Mouse (Mus musculus): ENCODE results near the gene Aloxe3. TPM values are rescaled to one million over a fixed set of nuclear protein-coding genes. Genes with fewer than 3 reads are reported as not detected.

Gene Aloxe3
- polyA plus RNA-seq, 1 experiment: 0.14 TPM

DNA sequence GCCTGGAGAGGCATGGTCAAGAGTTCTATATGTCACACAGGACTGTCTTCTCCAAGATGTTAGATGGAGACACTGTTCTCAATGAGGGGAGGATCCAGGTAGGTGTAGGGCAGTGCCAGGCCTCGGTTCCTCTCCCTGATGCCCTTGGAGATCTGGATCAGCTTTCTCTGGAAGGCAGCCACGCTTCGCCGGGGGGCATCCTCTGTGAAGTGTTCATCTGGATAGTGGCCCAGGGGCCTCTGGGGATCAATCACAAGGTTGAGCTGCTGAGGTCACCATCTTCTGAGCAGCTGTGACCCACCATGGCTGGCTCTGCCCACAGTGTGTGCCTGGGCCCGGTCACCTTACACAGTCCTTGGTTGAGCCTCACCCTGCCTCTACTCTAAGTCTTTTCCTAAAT is 59.3 kb downstream of the Aloxe3 start:
- TF ChIP-seq MAX (IDR thresholded peaks at IDR 0.05): no peak
- no peak for TF ChIP-seq MYOG (IDR thresholded peaks at IDR 0.05; ENCODE audit: control insufficient read depth, extremely low read depth, insufficient read length)
- no peak for TF ChIP-seq FOSL1 (IDR thresholded peaks at IDR 0.05; ENCODE audit: insufficient read depth, low read length, poor library complexity, severe bottlenecking)
- TF ChIP-seq CTCF (IDR thresholded peaks at IDR 0.05; ENCODE audit: control insufficient read depth, insufficient read depth, insufficient read length): no peak
- no peak for TF ChIP-seq USF1 (IDR thresholded peaks at IDR 0.05; ENCODE audit: low read depth)
- Histone ChIP-seq H3K36me3 (ENCODE audit: control insufficient read depth, insufficient read depth) (no peaks in the 10 kb centered on the region), H3K79me2 (ENCODE audit: control insufficient read depth, insufficient read depth) (no peaks in the 10 kb centered on the region), H3K79me3 (ENCODE audit: low read depth) (no peaks in the 10 kb centered on the region), H3K27me3 (ENCODE audit: control insufficient read depth, insufficient read depth, insufficient read length) (peaks cover 19% of the 10 kb centered on the region), H3ac (ENCODE audit: control insufficient read depth, insufficient read length, low read depth) (no peak overlapping the region), H3K4me3 (ENCODE audit: insufficient read depth, poor library complexity, severe bottlenecking) (no peak overlapping the region)

DNA sequence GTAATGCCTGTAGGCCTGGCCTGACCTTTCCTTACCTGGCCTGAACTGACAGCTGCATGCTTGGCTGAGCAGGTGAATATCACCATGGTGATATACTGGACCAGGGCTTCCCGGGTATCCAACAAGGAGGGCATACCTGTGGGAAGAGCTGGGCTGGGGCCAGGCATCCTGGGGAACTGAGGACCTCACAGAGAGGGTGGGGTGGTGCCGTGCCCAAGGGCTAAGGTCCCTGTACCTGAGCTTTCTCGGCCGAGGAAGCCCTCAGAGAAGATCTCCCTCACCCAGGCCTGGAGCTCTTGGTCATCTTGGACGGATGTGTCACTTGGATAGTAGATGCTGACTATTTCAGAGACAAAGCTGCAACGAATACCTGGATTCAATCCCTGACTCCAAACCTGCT is 60.2 kb downstream of the Aloxe3 start:
- no peak overlapping the region for H3K4me3 ChIP-seq (ENCODE audit: insufficient read depth, poor library complexity, severe bottlenecking)
- no peaks in the 10 kb centered on the region for H3K36me3 ChIP-seq (ENCODE audit: control insufficient read depth, insufficient read depth)
- H3K27me3 ChIP-seq (ENCODE audit: control insufficient read depth, insufficient read depth, insufficient read length): peaks cover 20% of the 10 kb centered on the region
- no peak overlapping the region for H3ac ChIP-seq (ENCODE audit: control insufficient read depth, insufficient read length, low read depth)
- no peaks in the 10 kb centered on the region for H3K79me2 ChIP-seq (ENCODE audit: control insufficient read depth, insufficient read depth)
- H3K79me3 ChIP-seq (ENCODE audit: low read depth): no peaks in the 10 kb centered on the region
- no peak for TF ChIP-seq MYOD1 (IDR thresholded peaks at IDR 0.05; ENCODE audit: control insufficient read depth, insufficient read length, low read depth)
- TF ChIP-seq FOSL1 (IDR thresholded peaks at IDR 0.05; ENCODE audit: insufficient read depth, low read length, poor library complexity, severe bottlenecking): no peak
- TF ChIP-seq MAX (IDR thresholded peaks at IDR 0.05): no peak
- TF ChIP-seq USF1 (IDR thresholded peaks at IDR 0.05; ENCODE audit: low read depth): no peak
- no peak for TF ChIP-seq MYOG (IDR thresholded peaks at IDR 0.05; ENCODE audit: control insufficient read depth, extremely low read depth, insufficient read length)
- TF ChIP-seq CEBPB (IDR thresholded peaks at IDR 0.05; ENCODE audit: low read depth): no peak
- no peak for TF ChIP-seq CTCF (IDR thresholded peaks at IDR 0.05; ENCODE audit: control insufficient read depth, insufficient read depth, insufficient read length)

DNA sequence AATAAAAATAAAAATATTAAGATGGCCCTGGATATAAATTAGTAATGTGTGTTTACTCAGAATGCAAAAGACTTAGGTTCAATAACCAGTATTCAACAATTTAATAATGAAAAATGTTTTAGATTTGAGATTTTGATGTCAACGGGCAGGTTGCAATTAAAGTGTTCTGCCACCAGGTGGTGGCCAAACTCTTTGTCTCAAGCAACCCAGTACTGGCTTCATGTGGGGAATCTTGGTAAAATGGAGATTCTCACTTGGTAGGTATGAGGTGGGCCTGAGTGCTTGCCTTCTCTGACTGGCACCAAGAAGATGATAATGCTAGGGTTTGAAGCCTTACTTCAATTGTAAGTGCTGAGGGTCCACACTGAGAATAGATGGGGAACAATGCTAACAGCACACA is 67.1 kb downstream of the Aloxe3 start:
- TF ChIP-seq CEBPB (IDR thresholded peaks at IDR 0.05; ENCODE audit: low read depth) (no peak), CTCF (IDR thresholded peaks at IDR 0.05; ENCODE audit: control insufficient read depth, insufficient read depth, insufficient read length) (peak; percentile 16)
- H3ac ChIP-seq (ENCODE audit: control insufficient read depth, insufficient read length, low read depth): no peak overlapping the region
- peaks cover 36% of the 10 kb centered on the region for H3K27me3 ChIP-seq (ENCODE audit: control insufficient read depth, insufficient read depth, insufficient read length)
- H3K79me3 ChIP-seq (ENCODE audit: low read depth): no peaks in the 10 kb centered on the region
- no peaks in the 10 kb centered on the region for H3K36me3 ChIP-seq (ENCODE audit: control insufficient read depth, insufficient read depth)
- no peaks in the 10 kb centered on the region for H3K79me2 ChIP-seq (ENCODE audit: control insufficient read depth, insufficient read depth)
- no peak overlapping the region for H3K4me3 ChIP-seq (ENCODE audit: insufficient read depth, poor library complexity, severe bottlenecking)

DNA sequence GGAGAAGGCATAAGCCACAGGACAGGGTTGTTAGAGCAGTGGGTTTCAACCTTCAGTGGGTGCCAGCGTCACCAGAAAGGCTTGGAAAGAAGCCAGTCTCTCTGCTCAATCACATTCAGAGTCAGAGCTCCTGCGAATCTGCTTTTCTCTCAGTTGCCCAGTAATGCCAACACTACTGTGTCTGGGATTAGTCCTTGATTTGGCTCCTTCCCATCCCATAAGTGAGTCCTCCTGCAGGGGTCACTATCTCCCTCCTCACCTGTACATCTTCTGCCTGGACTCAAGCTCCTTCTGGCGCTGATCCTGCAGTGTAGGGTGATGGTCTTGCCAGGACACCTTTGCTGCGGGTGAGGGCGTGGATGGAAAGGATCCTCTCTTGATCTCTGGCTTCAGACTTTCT is 71.1 kb downstream of the Aloxe3 start:
- no peaks in the 10 kb centered on the region for H3K79me3 ChIP-seq (ENCODE audit: low read depth)
- H3K27me3 ChIP-seq (ENCODE audit: control insufficient read depth, insufficient read depth, insufficient read length): peaks cover 36% of the 10 kb centered on the region
- H3K79me2 ChIP-seq (ENCODE audit: control insufficient read depth, insufficient read depth): no peaks in the 10 kb centered on the region
- H3ac ChIP-seq (ENCODE audit: control insufficient read depth, insufficient read length, low read depth): no peak overlapping the region
- H3K4me3 ChIP-seq (ENCODE audit: insufficient read depth, poor library complexity, severe bottlenecking): no peak overlapping the region
- no peaks in the 10 kb centered on the region for H3K36me3 ChIP-seq (ENCODE audit: control insufficient read depth, insufficient read depth)
- no peak for TF ChIP-seq MAX (IDR thresholded peaks at IDR 0.05)

DNA sequence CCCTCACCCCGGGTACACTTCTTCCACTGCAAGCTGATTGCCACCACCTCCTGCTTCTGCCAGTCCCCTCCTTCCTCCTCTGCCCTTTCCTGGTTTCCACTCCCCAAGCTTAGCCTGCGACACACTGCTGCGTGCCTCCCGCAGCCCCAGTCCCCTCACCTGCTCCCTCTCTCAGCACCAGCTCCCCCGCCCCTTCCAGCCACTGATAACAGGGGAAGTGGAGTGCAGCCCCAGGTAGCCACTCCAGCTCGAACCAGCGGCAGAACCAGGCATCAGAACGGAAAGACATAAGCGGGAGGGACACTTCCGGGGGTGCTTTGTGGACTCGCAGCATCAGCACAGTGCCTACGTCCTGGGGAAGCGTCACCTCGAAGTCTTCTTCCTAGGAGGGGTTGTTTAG is 71.5 kb downstream of the Aloxe3 start:
- H3K36me3 ChIP-seq (ENCODE audit: control insufficient read depth, insufficient read depth): no peaks in the 10 kb centered on the region
- H3K79me3 ChIP-seq (ENCODE audit: low read depth): no peaks in the 10 kb centered on the region
- no peak overlapping the region for H3K4me3 ChIP-seq (ENCODE audit: insufficient read depth, poor library complexity, severe bottlenecking)
- peaks cover 38% of the 10 kb centered on the region for H3K27me3 ChIP-seq (ENCODE audit: control insufficient read depth, insufficient read depth, insufficient read length)
- no peak for TF ChIP-seq FOSL1 (IDR thresholded peaks at IDR 0.05; ENCODE audit: insufficient read depth, low read length, poor library complexity, severe bottlenecking)
- no peak for TF ChIP-seq CEBPB (IDR thresholded peaks at IDR 0.05; ENCODE audit: low read depth)
- TF ChIP-seq CTCF (IDR thresholded peaks at IDR 0.05; ENCODE audit: control insufficient read depth, insufficient read depth, insufficient read length): no peak
- no peak for TF ChIP-seq MYOG (IDR thresholded peaks at IDR 0.05; ENCODE audit: control insufficient read depth, extremely low read depth, insufficient read length)
- TF ChIP-seq MYOD1 (IDR thresholded peaks at IDR 0.05; ENCODE audit: control insufficient read depth, insufficient read length, low read depth): no peak
- TF ChIP-seq MAX (IDR thresholded peaks at IDR 0.05): no peak
- TF ChIP-seq USF1 (IDR thresholded peaks at IDR 0.05; ENCODE audit: low read depth): no peak
- no peaks in the 10 kb centered on the region for H3K79me2 ChIP-seq (ENCODE audit: control insufficient read depth, insufficient read depth)
- no peak overlapping the region for H3ac ChIP-seq (ENCODE audit: control insufficient read depth, insufficient read length, low read depth)

DNA sequence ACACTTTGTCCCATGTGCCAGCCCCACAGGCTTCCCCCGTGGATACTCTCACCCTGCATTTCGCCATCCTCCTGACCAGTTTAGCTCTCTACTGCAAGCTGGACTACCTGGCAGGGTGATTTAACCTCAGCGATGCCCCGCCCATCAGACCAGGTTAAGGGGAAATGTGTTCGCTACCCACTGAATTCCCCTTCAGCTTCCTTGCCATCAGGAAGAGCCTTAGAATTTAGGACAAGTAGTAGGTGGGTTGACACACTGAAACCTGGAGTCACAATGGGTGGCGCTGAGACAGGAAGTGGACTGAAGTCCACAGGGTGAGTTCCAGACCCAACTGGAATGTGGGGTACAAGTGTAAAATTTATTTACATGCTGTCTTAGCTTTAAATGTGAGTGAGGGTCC is 72.0 kb downstream of the Aloxe3 start, which contains the start of gene Alox8:
TSS of gene Alox8 (minus strand) at position 101 of the 400 bp plus-strand sequence.
- Histone ChIP-seq H3K4me3 (ENCODE audit: insufficient read depth, poor library complexity, severe bottlenecking) (no peak within 1 kb of the TSS), H3K79me3 (ENCODE audit: low read depth) (no peaks in the 10 kb centered on the region), H3K27me3 (ENCODE audit: control insufficient read depth, insufficient read depth, insufficient read length) (peaks cover 42% of the 10 kb centered on the region), H3K79me2 (ENCODE audit: control insufficient read depth, insufficient read depth) (no peaks in the 10 kb centered on the region), H3ac (ENCODE audit: control insufficient read depth, insufficient read length, low read depth) (no peak within 1 kb of the TSS), H3K36me3 (ENCODE audit: control insufficient read depth, insufficient read depth) (no peaks in the 10 kb centered on the region)
- no peak for TF ChIP-seq MYOG (IDR thresholded peaks at IDR 0.05; ENCODE audit: control insufficient read depth, extremely low read depth, insufficient read length)
- no peak for TF ChIP-seq CEBPB (IDR thresholded peaks at IDR 0.05; ENCODE audit: low read depth)
- no peak for TF ChIP-seq MAX (IDR thresholded peaks at IDR 0.05)
- no peak for TF ChIP-seq MYOD1 (IDR thresholded peaks at IDR 0.05; ENCODE audit: control insufficient read depth, insufficient read length, low read depth)
- TF ChIP-seq FOSL1 (IDR thresholded peaks at IDR 0.05; ENCODE audit: insufficient read depth, low read length, poor library complexity, severe bottlenecking): no peak
- no peak for TF ChIP-seq USF1 (IDR thresholded peaks at IDR 0.05; ENCODE audit: low read depth)
- TF ChIP-seq CTCF (IDR thresholded peaks at IDR 0.05; ENCODE audit: control insufficient read depth, insufficient read depth, insufficient read length): no peak

Other genes starting within 250 kb of the Aloxe3 start
- not detected for gene Rnf222, start 237.3 kb upstream of the Aloxe3 start, polyA plus RNA-seq (2012; fragmentation: generic; extraction: Trizol)
- gene Rpl26, start 224.3 kb upstream of the Aloxe3 start, polyA plus RNA-seq (2012; fragmentation: generic; extraction: Trizol): 625 TPM
- gene Odf4, start 198.8 kb upstream of the Aloxe3 start, polyA plus RNA-seq (2012; fragmentation: generic; extraction: Trizol): not detected
- gene Arhgef15, start 168.4 kb upstream of the Aloxe3 start, polyA plus RNA-seq (2012; fragmentation: generic; extraction: Trizol): 0.25 TPM
- 0.88 TPM for gene Slc25a35, start 157.8 kb upstream of the Aloxe3 start, polyA plus RNA-seq (2012; fragmentation: generic; extraction: Trizol)
- gene Rangrf, start 150.7 kb upstream of the Aloxe3 start, polyA plus RNA-seq (2012; fragmentation: generic; extraction: Trizol): 76.2 TPM
- gene Pfas, start 117.4 kb upstream of the Aloxe3 start, polyA plus RNA-seq (2012; fragmentation: generic; extraction: Trizol): 22.2 TPM
- 35.0 TPM for gene Ctc1, start 110.0 kb upstream of the Aloxe3 start, polyA plus RNA-seq (2012; fragmentation: generic; extraction: Trizol)
- 76.6 TPM for gene Aurkb, start 80.2 kb upstream of the Aloxe3 start, polyA plus RNA-seq (2012; fragmentation: generic; extraction: Trizol)
- gene Borcs6, start 66.2 kb upstream of the Aloxe3 start, polyA plus RNA-seq (2012; fragmentation: generic; extraction: Trizol): 14.3 TPM
- 41.9 TPM for gene Tmem107, start 55.1 kb upstream of the Aloxe3 start, polyA plus RNA-seq (2012; fragmentation: generic; extraction: Trizol)
- 20.9 TPM for gene Vamp2, start 37.4 kb upstream of the Aloxe3 start, polyA plus RNA-seq (2012; fragmentation: generic; extraction: Trizol)
- 4.5 TPM for gene Per1, start 30.7 kb upstream of the Aloxe3 start, polyA plus RNA-seq (2012; fragmentation: generic; extraction: Trizol)
- 0.06 TPM for gene Hes7, start 5.5 kb upstream of the Aloxe3 start, polyA plus RNA-seq (2012; fragmentation: generic; extraction: Trizol)
- 0.21 TPM for gene 9130213A22Rik, start 3.3 kb upstream of the Aloxe3 start, polyA plus RNA-seq (2012; fragmentation: generic; extraction: Trizol)
- gene Alox12b, start 31.1 kb downstream of the Aloxe3 start, polyA plus RNA-seq (2012; fragmentation: generic; extraction: Trizol): not detected
- gene Alox8, start 71.9 kb downstream of the Aloxe3 start, polyA plus RNA-seq (2012; fragmentation: generic; extraction: Trizol): 0.06 TPM
- gene Gucy2e, start 111.1 kb downstream of the Aloxe3 start, polyA plus RNA-seq (2012; fragmentation: generic; extraction: Trizol): not detected
- gene Cntrob, start 197.9 kb downstream of the Aloxe3 start, polyA plus RNA-seq (2012; fragmentation: generic; extraction: Trizol): 9.9 TPM
- 114 TPM for gene Trappc1, start 198.1 kb downstream of the Aloxe3 start, polyA plus RNA-seq (2012; fragmentation: generic; extraction: Trizol)
- 3.2 TPM for gene Kcnab3, start 200.4 kb downstream of the Aloxe3 start, polyA plus RNA-seq (2012; fragmentation: generic; extraction: Trizol)
- gene Rnf227, start 214.6 kb downstream of the Aloxe3 start, polyA plus RNA-seq (2012; fragmentation: generic; extraction: Trizol): 3.9 TPM
- gene Chd3, start 243.5 kb downstream of the Aloxe3 start, polyA plus RNA-seq (2012; fragmentation: generic; extraction: Trizol): 100 TPM

All from C2C12 (cell line).